Mouse (Mus musculus): ENCODE measurements around the gene Slc25a19. TPM values are rescaled to one million over a fixed set of nuclear protein-coding genes. Genes with fewer than 3 reads are reported as not detected.

Slc25a19 gene
- polyA plus RNA-seq, 1 experiment = 33.7 TPM

- Histone ChIP-seq H3K27me3 (ENCODE audit: control insufficient read depth, insufficient read depth, low read length) (no peaks in the 10 kb centered on the region), H3K36me3 (ENCODE audit: control insufficient read depth, insufficient read depth, low read length) (peaks cover 6% of the 10 kb centered on the region), H3K4me1 (ENCODE audit: control insufficient read depth, insufficient read depth, low read length) (no peaks in the 10 kb centered on the region), H3K27ac (ENCODE audit: control insufficient read depth, insufficient read depth, low read depth, low read length) (no peak overlapping the region), H3K4me3 (ENCODE audit: control insufficient read depth, low read depth, low read length) (no peak overlapping the region)
- TF ChIP-seq POLR2A (IDR thresholded peaks at IDR 0.05; ENCODE audit: control insufficient read depth, low read depth, low read length) = no peak
- TF ChIP-seq CTCF (IDR thresholded peaks at IDR 0.05; ENCODE audit: control insufficient read depth, insufficient read depth, insufficient replicate concordance, low read depth, low read length) = no peak
Observed at GRCm38 (mm10) chr11:115582913-115583606, 45.0 kb downstream of the Slc25a19 start.

DNA sequence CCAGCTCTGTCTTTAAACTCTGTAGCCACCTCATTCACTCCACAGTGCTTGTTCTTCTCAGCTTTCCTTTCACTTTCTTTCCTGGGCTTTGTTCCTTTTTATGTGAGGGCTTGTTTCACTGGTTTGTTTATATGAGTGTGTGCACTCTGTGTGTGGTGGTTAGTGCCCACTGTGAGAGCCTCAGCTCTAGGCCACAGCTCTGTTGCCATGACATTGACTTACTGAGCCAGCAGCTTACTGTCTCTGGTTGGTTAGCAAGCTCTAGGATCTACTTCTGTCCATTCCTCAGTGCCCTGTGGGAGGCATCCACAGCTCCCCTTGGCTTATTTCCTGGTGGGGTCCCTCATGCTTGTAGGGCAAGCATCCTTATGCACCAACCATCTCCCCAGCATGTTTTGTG lies 49.0 kb downstream of the Slc25a19 start:
- Histone ChIP-seq H3K36me3 (ENCODE audit: control insufficient read depth, insufficient read depth, low read length) (no peaks in the 10 kb centered on the region), H3K4me3 (ENCODE audit: control insufficient read depth, low read depth, low read length) (no peak overlapping the region), H3K27ac (ENCODE audit: control insufficient read depth, insufficient read depth, low read depth, low read length) (no peak overlapping the region), H3K4me1 (ENCODE audit: control insufficient read depth, insufficient read depth, low read length) (no peaks in the 10 kb centered on the region), H3K27me3 (ENCODE audit: control insufficient read depth, insufficient read depth, low read length) (no peaks in the 10 kb centered on the region)
- TF ChIP-seq CTCF (IDR thresholded peaks at IDR 0.05; ENCODE audit: control insufficient read depth, insufficient read depth, insufficient replicate concordance, low read depth, low read length) (no peak), POLR2A (IDR thresholded peaks at IDR 0.05; ENCODE audit: control insufficient read depth, low read depth, low read length) (no peak)

DNA sequence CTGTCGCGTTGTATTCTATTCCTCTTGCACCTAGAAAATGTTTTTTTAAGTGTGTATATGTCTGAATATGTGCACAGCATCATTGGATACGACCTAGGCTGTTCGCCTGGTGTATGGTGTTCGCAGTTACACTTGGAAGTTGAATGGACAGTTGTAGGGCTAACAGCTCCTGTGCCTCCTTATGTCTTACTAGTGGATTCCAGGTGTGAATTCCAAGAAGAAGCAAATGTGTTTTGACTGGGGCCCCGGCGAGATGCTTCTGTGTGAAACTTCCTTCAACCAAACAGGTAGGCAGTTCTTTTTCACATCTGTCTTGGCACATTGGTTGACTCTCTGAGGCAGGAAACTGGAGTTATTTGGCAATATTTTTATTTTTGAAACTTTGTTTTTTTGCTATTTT lies 63.1 kb downstream of the Slc25a19 start:
- Histone ChIP-seq H3K36me3 (ENCODE audit: control insufficient read depth, insufficient read depth, low read length) (peaks cover 4% of the 10 kb centered on the region), H3K27ac (ENCODE audit: control insufficient read depth, insufficient read depth, low read depth, low read length) (no peak overlapping the region; the same call in 1 of the 2 replicates), H3K4me1 (ENCODE audit: control insufficient read depth, insufficient read depth, low read length) (no peaks in the 10 kb centered on the region; the same call in 1 of the 2 replicates), H3K27me3 (ENCODE audit: control insufficient read depth, insufficient read depth, low read length) (no peaks in the 10 kb centered on the region), H3K4me3 (ENCODE audit: control insufficient read depth, low read depth, low read length) (peak overlapping the region; percentile 97; the same call in 1 of the 2 replicates)
- no peak for TF ChIP-seq POLR2A (IDR thresholded peaks at IDR 0.05; ENCODE audit: control insufficient read depth, low read depth, low read length)
- no peak for TF ChIP-seq CTCF (IDR thresholded peaks at IDR 0.05; ENCODE audit: control insufficient read depth, insufficient read depth, insufficient replicate concordance, low read depth, low read length)

Other genes starting within 250 kb of the Slc25a19 start
- gene Cdr2l, start 246.4 kb downstream of the Slc25a19 start, polyA plus RNA-seq (2012; rRNA removed) = 5.2 TPM in 2 replicates
- 13.9 and 18.0 TPM in 2 replicates for gene Mrpl58, start 224.5 kb downstream of the Slc25a19 start, polyA plus RNA-seq (2012; rRNA removed)
- 145 and 166 TPM in 2 replicates for gene Atp5h, start 208.3 kb downstream of the Slc25a19 start, polyA plus RNA-seq (2012; rRNA removed)
- 11.8 and 13.6 TPM in 2 replicates for gene Kctd2, start 208.2 kb downstream of the Slc25a19 start, polyA plus RNA-seq (2012; rRNA removed)
- 307 and 344 TPM in 2 replicates for gene Trim80, start 187.8 kb downstream of the Slc25a19 start, polyA plus RNA-seq (2012; rRNA removed)
- gene Slc16a5, start 165.8 kb downstream of the Slc25a19 start, polyA plus RNA-seq (2012; rRNA removed) = 0.72 and 0.78 TPM in 2 replicates
- 3.3 and 3.8 TPM in 2 replicates for gene Armc7, start 152.6 kb downstream of the Slc25a19 start, polyA plus RNA-seq (2012; rRNA removed)
- 32.4 and 34.0 TPM in 2 replicates for gene Nt5c, start 136.4 kb downstream of the Slc25a19 start, polyA plus RNA-seq (2012; rRNA removed)
- gene Jpt1, start 113.9 kb downstream of the Slc25a19 start, polyA plus RNA-seq (2012; rRNA removed) = 548 and 576 TPM in 2 replicates
- gene Sumo2, start 92.0 kb downstream of the Slc25a19 start, polyA plus RNA-seq (2012; rRNA removed) = 50.6 and 72.2 TPM in 2 replicates
- 36.3 and 42.6 TPM in 2 replicates for gene Nup85, start 63.9 kb downstream of the Slc25a19 start, polyA plus RNA-seq (2012; rRNA removed)
- 9.3 and 10.9 TPM in 2 replicates for gene Mrps7, start 24.4 kb downstream of the Slc25a19 start, polyA plus RNA-seq (2012; rRNA removed)
- 19.8 and 21.1 TPM in 2 replicates for gene Gga3, start 24.2 kb downstream of the Slc25a19 start, polyA plus RNA-seq (2012; rRNA removed)
- 383 and 445 TPM in 2 replicates for gene Mif4gd, start 15.3 kb downstream of the Slc25a19 start, polyA plus RNA-seq (2012; rRNA removed)
- gene Grb2, start 80.3 kb upstream of the Slc25a19 start, polyA plus RNA-seq (2012; rRNA removed) = 7.7 TPM in 2 replicates
- 80.1 and 91.5 TPM in 2 replicates for gene Tmem94, start 137.1 kb upstream of the Slc25a19 start, polyA plus RNA-seq (2012; rRNA removed)
- 7.6 and 8.6 TPM in 2 replicates for gene Caskin2, start 185.3 kb upstream of the Slc25a19 start, polyA plus RNA-seq (2012; rRNA removed)
- gene Tsen54, start 186.4 kb upstream of the Slc25a19 start, polyA plus RNA-seq (2012; rRNA removed) = 12.9 and 14.7 TPM in 2 replicates
- gene Llgl2, start 195.8 kb upstream of the Slc25a19 start, polyA plus RNA-seq (2012; rRNA removed) = 3.1 and 9.0 TPM in 2 replicates
- gene Myo15b, start 230.1 kb upstream of the Slc25a19 start, polyA plus RNA-seq (2012; rRNA removed) = 11.7 and 12.1 TPM in 2 replicates

All from testis, adult 2 months (tissue).